Mouse (Mus musculus) frontal cortex, postnatal 10 days (tissue): ENCODE results near the gene A930004D18Rik.

ENCODE experiments used
- DNase-seq, 2 experiments: peaks; one replicate each; pipeline ENCODE4 v3.0.0; 2022; ENCODE audit warnings: low spot score in 2 of 2, mixed read lengths in 1 of 2

The A930004D18Rik gene

GRCm38 (mm10) chr2:18038141-18038752 is 710 bp upstream of the A930004D18Rik start:
- DNase-seq, result no peak

GRCm38 (mm10) chr2:18034371-18035250 is 2.9 kb downstream of the A930004D18Rik start:
- DNase-seq, result no peak

GRCm38 (mm10) chr2:18033166-18034108 is 4.1 kb downstream of the A930004D18Rik start:
- DNase-seq, result no peak

GRCm38 (mm10) chr2:18032538-18032895 is 5.0 kb downstream of the A930004D18Rik start:
- no peak for DNase-seq

- DNase-seq, result no peak
Measured at GRCm38 (mm10) chr2:18031831-18032537, 5.6 kb downstream of the A930004D18Rik start.

GRCm38 (mm10) chr2:18031271-18031821 is 6.2 kb downstream of the A930004D18Rik start:
- DNase-seq, result no peak

GRCm38 (mm10) chr2:18030581-18030980 is 7.0 kb downstream of the A930004D18Rik start:
- no peak for DNase-seq

- DNase-seq, result no peak
Measured at GRCm38 (mm10) chr2:18029656-18030055, 7.9 kb downstream of the A930004D18Rik start.

GRCm38 (mm10) chr2:18028140-18029021 is 9.2 kb downstream of the A930004D18Rik start:
- DNase-seq, result peak; percentile 72 to 81

GRCm38 (mm10) chr2:18027448-18028139 is 9.9 kb downstream of the A930004D18Rik start:
- DNase-seq, result peak; percentile 89 to 94

GRCm38 (mm10) chr2:18026116-18026947 is 11.2 kb downstream of the A930004D18Rik start:
- DNase-seq, result peak; percentile 41 to 44

- no peak for DNase-seq
Measured at GRCm38 (mm10) chr2:18025781-18026115, 11.8 kb downstream of the A930004D18Rik start.

GRCm38 (mm10) chr2:18025116-18025515 is 12.4 kb downstream of the A930004D18Rik start:
- no peak for DNase-seq

- no peak for DNase-seq
Measured at GRCm38 (mm10) chr2:18022886-18023285, 14.7 kb downstream of the A930004D18Rik start.

- no peak for DNase-seq
Measured at GRCm38 (mm10) chr2:18019122-18019521, 18.4 kb downstream of the A930004D18Rik start.

- DNase-seq, result no peak
Measured at GRCm38 (mm10) chr2:18017321-18017720, 20.2 kb downstream of the A930004D18Rik start.

GRCm38 (mm10) chr2:18016639-18017038 is 20.9 kb downstream of the A930004D18Rik start:
- no peak for DNase-seq

GRCm38 (mm10) chr2:18015581-18015980 is 22.0 kb downstream of the A930004D18Rik start:
- no peak for DNase-seq

- DNase-seq, result no peak
Measured at GRCm38 (mm10) chr2:18012866-18013265, 24.7 kb downstream of the A930004D18Rik start.
